Mouse (Mus musculus) small intestine, adult 2 months (tissue): ENCODE data around the gene Spred2.

Source experiments
- CTCF ChIP-seq: fragments of 200-500 bp; IDR thresholded peaks from 2 replicates; pipeline ENCODE4 v1.5.1; 2012; ENCODE audit warnings: low read depth, mild to moderate bottlenecking, control low read depth, inconsistent platforms, low read length, moderate library complexity, mixed read lengths; ENCODE audit not compliant: insufficient replicate concordance, insufficient read length; ENCODE audit errors: extremely low read depth
- POLR2A ChIP-seq: fragments of 200-500 bp; IDR thresholded peaks from 2 replicates; pipeline ENCODE4 v1.6.1; 2012; ENCODE audit warnings: low read depth, mild to moderate bottlenecking, control low read depth, inconsistent platforms, low read length, moderate library complexity

GRCm38 (mm10) chr11:20035972-20036371 lies 111.8 kb downstream of the Spred2 start:
- no peak for TF ChIP-seq POLR2A
- no peak for TF ChIP-seq CTCF
